In the genomic region with DNA sequence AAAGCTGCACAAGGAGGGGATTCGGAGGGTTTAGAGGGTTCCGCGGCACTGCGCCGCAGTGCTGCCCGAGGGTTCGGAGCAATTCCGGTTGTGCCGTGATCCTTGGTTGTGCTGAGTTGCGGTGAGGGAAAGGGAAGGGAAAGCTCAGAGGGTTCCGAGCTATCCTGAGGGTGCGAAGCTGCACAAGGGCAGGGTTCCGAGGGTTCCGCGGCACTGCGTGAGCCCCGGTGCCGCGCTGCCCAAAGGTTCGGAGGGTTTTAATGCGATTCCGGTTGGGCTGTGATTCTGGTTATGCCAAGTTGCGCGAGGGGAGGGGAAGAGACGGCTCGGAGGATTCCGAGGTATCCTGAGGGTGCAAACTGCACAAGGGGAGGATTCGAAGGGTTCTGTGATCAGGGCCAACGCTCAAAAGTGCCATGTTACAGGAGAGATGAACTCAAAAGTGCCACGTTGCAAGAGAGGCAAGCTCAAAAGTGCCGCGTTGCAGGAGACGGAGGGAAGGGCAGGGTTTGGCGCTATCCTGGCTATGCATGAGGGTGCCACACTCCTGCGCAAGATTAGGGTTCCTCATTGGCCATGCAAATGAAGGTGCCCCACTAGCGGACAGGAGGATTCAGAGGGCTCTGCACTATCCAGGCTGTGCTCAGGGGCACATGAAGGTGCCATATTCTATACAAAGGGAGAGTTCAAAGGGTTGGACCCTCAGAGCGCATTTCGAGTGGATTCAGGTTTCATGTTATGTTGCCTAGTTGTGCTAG, we compare ENCODE assay signal across 7 mouse cellular contexts. TPM values are rescaled to one million over a fixed set of nuclear protein-coding genes. Genes with fewer than 3 reads are reported as not detected.
A peak's percentile ranks its signal among the peaks of the same experiment; 100 is the strongest.
DNase-seq lines count a peak whose midpoint lies in the region; ATAC-seq lines count a peak whose summit lies in the region.

No protein-coding gene starts in this region.

- peaks cover 28% of the 10 kb centered on the region for H3K9me3 ChIP-seq in lung, embryonic 16.5 days (ENCODE audit: control insufficient read depth, low read length)
- H3K9me3 ChIP-seq in hindbrain, embryonic 10.5 days = peaks cover 31% of the 10 kb centered on the region
- peaks cover 23% of the 10 kb centered on the region for H3K9me3 ChIP-seq in megakaryocyte, embryonic 14.5 days

- H3K36me3 ChIP-seq in lung, embryonic 16.5 days (ENCODE audit: control insufficient read depth, insufficient read depth, low read length) = peaks cover 73% of the 10 kb centered on the region
- H3K36me3 ChIP-seq in hindbrain, embryonic 10.5 days = peaks cover 95% of the 10 kb centered on the region
- peaks cover 13% of the 10 kb centered on the region for H3K36me3 ChIP-seq in megakaryocyte, embryonic 14.5 days (replicated peaks; ENCODE audit: low read length)

- 46% methylated on average over 38 of the region's 38 CpGs for WGBS in lung, embryonic 16.5 days
- WGBS in hindbrain, embryonic 10.5 days = 52% methylated on average over 38 of the region's 38 CpGs

- ATAC-seq in lung, embryonic 16.5 days (ENCODE audit: low read depth) = peak; percentile 10; the same call in 1 of the 2 replicates

- H3K27ac ChIP-seq in lung, embryonic 16.5 days (ENCODE audit: low read length) = peak overlapping the region; percentile 81
- peak overlapping the region; percentile 85 for H3K27ac ChIP-seq in hindbrain, embryonic 10.5 days

- DNase-seq in lung, postnatal 25 days (ENCODE audit: low spot score) = no peak
- peak; percentile 30 to 42 for DNase-seq in cerebellum, postnatal 14 days
- DNase-seq in hindbrain, embryonic 10.5 days (ENCODE audit: low spot score) = peak; percentile 27
- DNase-seq in natural killer cell, adult 2 months (ENCODE audit: low spot score in 2 of 2) = no peak
- DNase-seq in urinary bladder, postnatal 25 days (ENCODE audit: low spot score) = no peak

- H3K4me2 ChIP-seq in lung, embryonic 16.5 days (ENCODE audit: low read depth, low read length) = peak overlapping the region; percentile 51

- peak overlapping the region; percentile 59 for H3K4me3 ChIP-seq in lung, embryonic 16.5 days (ENCODE audit: low read length)
- H3K4me3 ChIP-seq in hindbrain, embryonic 10.5 days = peak overlapping the region; percentile 60
- peak overlapping the region; percentile 88 for H3K4me3 ChIP-seq in megakaryocyte, embryonic 14.5 days (replicated peaks)

- H3K27me3 ChIP-seq in lung, embryonic 16.5 days (ENCODE audit: control insufficient read depth, insufficient read depth, low read depth, low read length) = no peaks in the 10 kb centered on the region
- no peaks in the 10 kb centered on the region for H3K27me3 ChIP-seq in hindbrain, embryonic 10.5 days (ENCODE audit: insufficient read depth, poor library complexity, severe bottlenecking)
- peaks cover 60% of the 10 kb centered on the region for H3K27me3 ChIP-seq in megakaryocyte, embryonic 14.5 days (replicated peaks)

- H3K9ac ChIP-seq in lung, embryonic 16.5 days (ENCODE audit: low read length) = peak overlapping the region; percentile 72

- peaks cover 28% of the 10 kb centered on the region for H3K4me1 ChIP-seq in lung, embryonic 16.5 days (replicated peaks; ENCODE audit: control insufficient read depth, insufficient read depth, low read length)
- H3K4me1 ChIP-seq in hindbrain, embryonic 10.5 days (replicated peaks) = peaks cover 25% of the 10 kb centered on the region; the same call in 1 of the 2 replicates
- H3K4me1 ChIP-seq in megakaryocyte, embryonic 14.5 days = peaks cover 44% of the 10 kb centered on the region

RNA-seq across cellular contexts. Expression of a gene that starts 27.1 kb away (rescaled TPM):
- 59.0 and 64.4 TPM in 2 replicates for polyA plus RNA-seq in lung, embryonic 16.5 days (2015; fragmentation: Nextera tagmentation; extraction: Ambion mirVana)
- 17.3 and 20.8 TPM in 2 replicates for polyA plus RNA-seq in hindbrain, embryonic 10.5 days (2016; fragmentation: Nextera tagmentation; extraction: Ambion mirVana)
- polyA plus RNA-seq in megakaryocyte, embryonic 14.5 days (2012; ENCODE audit: insufficient read depth, low replicate concordance) = 0.42 and 1.0 TPM in 2 replicates

Comparison
In these comparisons a context has a peak if more than half of its experiments do, and no peak if none do; other contexts are left out.
1. DNase-seq: peak in cerebellum, postnatal 14 days (2 of 2) and hindbrain, embryonic 10.5 days (single experiment); none in lung, postnatal 25 days (single experiment), natural killer cell, adult 2 months (0 of 2) and urinary bladder, postnatal 25 days (single experiment).
2. Peak in every context shown above with its lines, with median percentiles within 50 percentile points of each other: H3K4me3 ChIP-seq.